ENCODE assay signal across 8 mouse cellular contexts in the genomic region with DNA sequence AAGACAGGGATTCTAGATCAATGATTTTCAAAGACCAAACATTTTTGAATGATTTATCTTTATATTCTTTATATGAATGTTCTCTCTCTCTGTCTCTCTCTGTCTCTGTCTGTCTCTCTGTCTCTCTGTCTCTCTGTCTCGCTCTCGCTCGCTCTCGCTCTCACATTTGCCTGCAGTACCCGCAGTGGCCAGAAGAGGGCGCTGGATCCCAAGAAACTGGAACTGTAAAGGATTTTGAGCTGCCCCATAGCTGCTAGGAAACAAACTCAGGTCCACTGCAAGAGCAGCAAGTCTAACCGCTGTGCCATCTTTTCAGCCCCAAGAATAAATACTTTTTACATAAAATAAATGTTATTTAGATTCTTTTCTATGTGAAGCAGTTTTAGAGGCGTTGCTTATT.
DNase-seq lines count a peak whose midpoint lies in the region; ATAC-seq lines count a peak whose summit lies in the region.

No protein-coding gene starts in this region.

- DNase-seq in heart, postnatal 10 days, result peak; percentile 13 to 21
- DNase-seq in heart, postnatal 25 days (ENCODE audit: low spot score), result no peak
- DNase-seq in spleen, postnatal 10 days (ENCODE audit: low spot score in 2 of 2), result peak; percentile 35 to 45
- DNase-seq in spleen, adult 12 weeks (ENCODE audit: low spot score), result no peak
- peak; percentile 3 for DNase-seq in c-Kit-negative CD71-positive TER-119-positive erythroid progenitor cells, embryonic 14.5 days (ENCODE audit: low read depth, low spot score)
- DNase-seq in heart, postnatal 4 days, result peak; percentile 59
- DNase-seq in natural killer cell, adult 2 months (ENCODE audit: low spot score in 2 of 2), result peak; percentile 1 to 21

- intact Hi-C loops in heart, postnatal 10 days (cut with DNase I), result no loop called here
- intact Hi-C loops in heart, postnatal 25 days (cut with DNase I), result no loop called here

- ATAC-seq in megakaryocyte-erythroid progenitor cell, adult 5-6 weeks (replicated peaks; ENCODE audit: low FRiP score, low TSS enrichment, poor library complexity, severe bottlenecking), result no peak

Comparison
In these comparisons a context has a peak if more than half of its experiments do, and no peak if none do; other contexts are left out.
1. DNase-seq: peak in heart, postnatal 10 days (2 of 2), spleen, postnatal 10 days (2 of 2), c-Kit-negative CD71-positive TER-119-positive erythroid progenitor cells, embryonic 14.5 days (single experiment), heart, postnatal 4 days (single experiment) and natural killer cell, adult 2 months (2 of 2); none in heart, postnatal 25 days (single experiment) and spleen, adult 12 weeks (single experiment).